Mouse (Mus musculus) cortical plate, adult 2 months (tissue): ENCODE results near the gene Fibp.

Experiments used
- CTCF ChIP-seq: fragments of 200-500 bp; IDR thresholded peaks from 2 replicates; pipeline ENCODE4 v1.5.1; 2011; ENCODE audit warnings: mild to moderate bottlenecking, control low read depth, low read length; ENCODE audit not compliant: insufficient read depth; ENCODE audit errors: extremely low read depth
- POLR2A ChIP-seq: fragments of 200-500 bp; IDR thresholded peaks from 2 replicates; pipeline ENCODE4 v1.6.1; 2011; ENCODE audit warnings: mild to moderate bottlenecking, low read length, control low read depth; ENCODE audit not compliant: insufficient read depth; ENCODE audit errors: extremely low read depth

GRCm38 (mm10) chr19:5492641-5493040 is 32.2 kb downstream of the Fibp start:
- TF ChIP-seq POLR2A: no peak
- no peak for TF ChIP-seq CTCF
